Mouse (Mus musculus): Measurements from ENCODE around the gene Zbtb20. TPM values are rescaled to one million over a fixed set of nuclear protein-coding genes. Genes with fewer than 3 reads are reported as not detected.

Gene Zbtb20
- polyA plus RNA-seq, 1 experiment from 2014 or later, result 44.1 TPM

GRCm38 (mm10) chr16:43172912-43173311 is 297.2 kb downstream of the Zbtb20 start:
- ATAC-seq (ENCODE audit: insufficient read depth, low FRiP score, low TSS enrichment) (no peak), DNase-seq (ENCODE audit: low spot score) (no peak)
- no peaks in the 10 kb centered on the region for H3K36me3 ChIP-seq (ENCODE audit: control insufficient read depth, insufficient read depth, low read length)
- H3K4me3 ChIP-seq (ENCODE audit: low read depth, low read length), result no peak overlapping the region
- no peak overlapping the region for H3K9ac ChIP-seq (ENCODE audit: low read length)
- H3K9me3 ChIP-seq (ENCODE audit: control insufficient read depth, low read length), result no peaks in the 10 kb centered on the region
- WGBS, result 90% methylated on average over 1 of the region's 1 CpGs
- no peak overlapping the region for H3K4me2 ChIP-seq (ENCODE audit: low read depth)
- H3K4me1 ChIP-seq (ENCODE audit: control insufficient read depth, insufficient read depth, low read length), result no peaks in the 10 kb centered on the region
- H3K27me3 ChIP-seq (ENCODE audit: control insufficient read depth, insufficient read depth, low read length), result no peaks in the 10 kb centered on the region
- H3K27ac ChIP-seq (ENCODE audit: low read depth, low read length), result no peak overlapping the region

GRCm38 (mm10) chr16:43174815-43175214 is 299.1 kb downstream of the Zbtb20 start:
- H3K27ac ChIP-seq (ENCODE audit: low read depth, low read length), result no peak overlapping the region
- no peaks in the 10 kb centered on the region for H3K36me3 ChIP-seq (ENCODE audit: control insufficient read depth, insufficient read depth, low read length)
- H3K9me3 ChIP-seq (ENCODE audit: control insufficient read depth, low read length), result no peaks in the 10 kb centered on the region
- H3K27me3 ChIP-seq (ENCODE audit: control insufficient read depth, insufficient read depth, low read length), result no peaks in the 10 kb centered on the region
- H3K9ac ChIP-seq (ENCODE audit: low read length), result no peak overlapping the region
- no peak for ATAC-seq (ENCODE audit: insufficient read depth, low FRiP score, low TSS enrichment)
- H3K4me2 ChIP-seq (ENCODE audit: low read depth), result no peak overlapping the region
- H3K4me1 ChIP-seq (ENCODE audit: control insufficient read depth, insufficient read depth, low read length), result no peaks in the 10 kb centered on the region
- no peak for DNase-seq (ENCODE audit: low spot score)
- 89% methylated on average over 2 of the region's 2 CpGs for WGBS
- H3K4me3 ChIP-seq (ENCODE audit: low read depth, low read length), result no peak overlapping the region

GRCm38 (mm10) chr16:43181038-43181437 is 305.4 kb downstream of the Zbtb20 start:
- ATAC-seq (ENCODE audit: insufficient read depth, low FRiP score, low TSS enrichment) (no peak), DNase-seq (ENCODE audit: low spot score) (no peak)
- H3K4me3 ChIP-seq (ENCODE audit: low read depth, low read length), result no peak overlapping the region
- no peaks in the 10 kb centered on the region for H3K4me1 ChIP-seq (ENCODE audit: control insufficient read depth, insufficient read depth, low read length)
- H3K27ac ChIP-seq (ENCODE audit: low read depth, low read length), result no peak overlapping the region
- WGBS, result 85% methylated on average over 1 of the region's 1 CpGs
- no peak overlapping the region for H3K9ac ChIP-seq (ENCODE audit: low read length)
- H3K36me3 ChIP-seq (ENCODE audit: control insufficient read depth, insufficient read depth, low read length), result no peaks in the 10 kb centered on the region
- H3K4me2 ChIP-seq (ENCODE audit: low read depth), result no peak overlapping the region
- H3K27me3 ChIP-seq (ENCODE audit: control insufficient read depth, insufficient read depth, low read length), result no peaks in the 10 kb centered on the region
- no peaks in the 10 kb centered on the region for H3K9me3 ChIP-seq (ENCODE audit: control insufficient read depth, low read length)

- Histone ChIP-seq H3K27me3 (ENCODE audit: control insufficient read depth, insufficient read depth, low read length) (no peaks in the 10 kb centered on the region), H3K9me3 (ENCODE audit: control insufficient read depth, low read length) (no peaks in the 10 kb centered on the region), H3K4me2 (ENCODE audit: low read depth) (no peak overlapping the region), H3K4me3 (ENCODE audit: low read depth, low read length) (no peak overlapping the region), H3K4me1 (ENCODE audit: control insufficient read depth, insufficient read depth, low read length) (no peaks in the 10 kb centered on the region), H3K27ac (ENCODE audit: low read depth, low read length) (no peak overlapping the region), H3K9ac (ENCODE audit: low read length) (no peak overlapping the region), H3K36me3 (ENCODE audit: control insufficient read depth, insufficient read depth, low read length) (no peaks in the 10 kb centered on the region)
- no peak for ATAC-seq (ENCODE audit: insufficient read depth, low FRiP score, low TSS enrichment)
- no peak for DNase-seq (ENCODE audit: low spot score)
- 94% methylated on average over 1 of the region's 1 CpGs for WGBS
Observed at GRCm38 (mm10) chr16:43190390-43190789, 314.7 kb downstream of the Zbtb20 start.

- no peaks in the 10 kb centered on the region for H3K9me3 ChIP-seq (ENCODE audit: control insufficient read depth, low read length)
- WGBS, result 90% methylated on average over 9 of the region's 9 CpGs
- H3K4me2 ChIP-seq (ENCODE audit: low read depth), result no peak overlapping the region
- H3K9ac ChIP-seq (ENCODE audit: low read length), result no peak overlapping the region
- ATAC-seq (ENCODE audit: insufficient read depth, low FRiP score, low TSS enrichment) (no peak), DNase-seq (ENCODE audit: low spot score) (no peak)
- no peak overlapping the region for H3K4me3 ChIP-seq (ENCODE audit: low read depth, low read length)
- no peaks in the 10 kb centered on the region for H3K4me1 ChIP-seq (ENCODE audit: control insufficient read depth, insufficient read depth, low read length)
- H3K36me3 ChIP-seq (ENCODE audit: control insufficient read depth, insufficient read depth, low read length), result no peaks in the 10 kb centered on the region
- no peak overlapping the region for H3K27ac ChIP-seq (ENCODE audit: low read depth, low read length)
- no peaks in the 10 kb centered on the region for H3K27me3 ChIP-seq (ENCODE audit: control insufficient read depth, insufficient read depth, low read length)
Observed at GRCm38 (mm10) chr16:43191060-43191850, 315.6 kb downstream of the Zbtb20 start.

- Histone ChIP-seq H3K27ac (ENCODE audit: low read depth, low read length) (no peak overlapping the region), H3K9me3 (ENCODE audit: control insufficient read depth, low read length) (no peaks in the 10 kb centered on the region), H3K9ac (ENCODE audit: low read length) (no peak overlapping the region), H3K4me1 (ENCODE audit: control insufficient read depth, insufficient read depth, low read length) (no peaks in the 10 kb centered on the region), H3K4me2 (ENCODE audit: low read depth) (no peak overlapping the region), H3K36me3 (ENCODE audit: control insufficient read depth, insufficient read depth, low read length) (no peaks in the 10 kb centered on the region), H3K4me3 (ENCODE audit: low read depth, low read length) (no peak overlapping the region), H3K27me3 (ENCODE audit: control insufficient read depth, insufficient read depth, low read length) (no peaks in the 10 kb centered on the region)
- ATAC-seq (ENCODE audit: insufficient read depth, low FRiP score, low TSS enrichment), result no peak
- DNase-seq (ENCODE audit: low spot score), result no peak
- 83% methylated on average over 6 of the region's 6 CpGs for WGBS
Observed at GRCm38 (mm10) chr16:43193631-43194239, 318.1 kb downstream of the Zbtb20 start.

- Histone ChIP-seq H3K9me3 (ENCODE audit: control insufficient read depth, low read length) (no peaks in the 10 kb centered on the region), H3K36me3 (ENCODE audit: control insufficient read depth, insufficient read depth, low read length) (no peaks in the 10 kb centered on the region), H3K4me2 (ENCODE audit: low read depth) (no peak overlapping the region), H3K9ac (ENCODE audit: low read length) (no peak overlapping the region), H3K4me1 (ENCODE audit: control insufficient read depth, insufficient read depth, low read length) (no peaks in the 10 kb centered on the region), H3K27ac (ENCODE audit: low read depth, low read length) (no peak overlapping the region), H3K4me3 (ENCODE audit: low read depth, low read length) (no peak overlapping the region), H3K27me3 (ENCODE audit: control insufficient read depth, insufficient read depth, low read length) (no peaks in the 10 kb centered on the region)
- WGBS, result 54% methylated on average over 4 of the region's 4 CpGs
- DNase-seq (ENCODE audit: low spot score) (no peak), ATAC-seq (ENCODE audit: insufficient read depth, low FRiP score, low TSS enrichment) (no peak)
Observed at GRCm38 (mm10) chr16:43217336-43218006, 341.8 kb downstream of the Zbtb20 start.

GRCm38 (mm10) chr16:43219367-43219766 is 343.7 kb downstream of the Zbtb20 start:
- H3K9me3 ChIP-seq (ENCODE audit: control insufficient read depth, low read length), result no peaks in the 10 kb centered on the region
- no peak for ATAC-seq (ENCODE audit: insufficient read depth, low FRiP score, low TSS enrichment)
- DNase-seq (ENCODE audit: low spot score), result no peak
- WGBS, result 89% methylated on average over 1 of the region's 1 CpGs
- no peaks in the 10 kb centered on the region for H3K27me3 ChIP-seq (ENCODE audit: control insufficient read depth, insufficient read depth, low read length)
- no peaks in the 10 kb centered on the region for H3K4me1 ChIP-seq (ENCODE audit: control insufficient read depth, insufficient read depth, low read length)
- no peak overlapping the region for H3K4me3 ChIP-seq (ENCODE audit: low read depth, low read length)
- H3K4me2 ChIP-seq (ENCODE audit: low read depth), result no peak overlapping the region
- no peak overlapping the region for H3K27ac ChIP-seq (ENCODE audit: low read depth, low read length)
- H3K36me3 ChIP-seq (ENCODE audit: control insufficient read depth, insufficient read depth, low read length), result no peaks in the 10 kb centered on the region
- no peak overlapping the region for H3K9ac ChIP-seq (ENCODE audit: low read length)

Data from neural tube, embryonic 11.5 days (tissue).